Mouse (Mus musculus) WW6 (cell line): ENCODE results near the gene Dgkh.

Source experiments
- DNase-seq: peaks from one replicate; pipeline ENCODE4 v3.0.0-alpha.2; 2013; ENCODE audit warnings: low read depth, low spot score

The Dgkh gene

DNA sequence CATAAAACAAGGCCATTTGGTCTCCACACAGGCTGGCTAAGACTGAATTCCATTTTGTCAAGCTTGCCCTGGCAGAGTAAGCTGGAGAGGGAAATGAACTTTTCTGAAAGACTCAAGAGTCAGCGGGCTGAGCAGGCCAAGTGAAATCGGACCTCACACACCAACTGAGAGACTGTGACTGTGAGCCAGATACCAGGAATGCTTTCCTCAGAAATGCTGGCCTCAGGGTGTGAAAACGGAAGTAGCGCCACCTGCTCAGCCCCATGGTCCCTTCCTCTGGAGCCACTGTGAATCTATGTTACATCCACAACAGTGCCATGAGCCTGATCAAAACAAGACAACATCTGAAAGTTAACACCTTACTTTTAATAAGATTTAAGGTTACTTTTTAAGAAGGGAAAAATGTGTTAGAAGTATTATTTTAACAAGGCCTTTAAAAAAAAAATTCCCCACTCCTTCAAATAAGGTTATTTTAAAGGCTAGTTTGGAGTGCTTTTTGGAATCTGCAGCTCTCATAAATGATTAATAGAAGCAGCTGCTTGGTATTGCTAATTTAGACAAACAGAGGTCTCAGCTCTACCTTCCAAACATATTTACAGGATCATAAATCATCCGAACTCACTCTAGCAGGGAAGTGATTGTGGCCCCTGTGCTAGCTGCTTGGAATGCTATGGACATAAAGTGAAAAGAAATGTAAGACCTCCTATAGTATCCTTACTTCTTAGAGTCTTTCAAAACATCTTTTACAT lies 193.8 kb downstream of the Dgkh start:
- no peak for DNase-seq

GRCm38 (mm10) chr14:78537551-78537950 lies 195.0 kb downstream of the Dgkh start:
- DNase-seq, result no peak

GRCm38 (mm10) chr14:78536281-78537165 lies 196.1 kb downstream of the Dgkh start, which contains the start of gene Akap11:
Gene Akap11 (minus strand): TSS chr14:78536808.
- peak; percentile 73 for DNase-seq

- no peak for DNase-seq
Observed at GRCm38 (mm10) chr14:78535366-78535765, 197.2 kb downstream of the Dgkh start.

GRCm38 (mm10) chr14:78534651-78535050 lies 197.9 kb downstream of the Dgkh start:
- DNase-seq, result no peak

GRCm38 (mm10) chr14:78533701-78534100 lies 198.9 kb downstream of the Dgkh start:
- DNase-seq, result no peak

DNA sequence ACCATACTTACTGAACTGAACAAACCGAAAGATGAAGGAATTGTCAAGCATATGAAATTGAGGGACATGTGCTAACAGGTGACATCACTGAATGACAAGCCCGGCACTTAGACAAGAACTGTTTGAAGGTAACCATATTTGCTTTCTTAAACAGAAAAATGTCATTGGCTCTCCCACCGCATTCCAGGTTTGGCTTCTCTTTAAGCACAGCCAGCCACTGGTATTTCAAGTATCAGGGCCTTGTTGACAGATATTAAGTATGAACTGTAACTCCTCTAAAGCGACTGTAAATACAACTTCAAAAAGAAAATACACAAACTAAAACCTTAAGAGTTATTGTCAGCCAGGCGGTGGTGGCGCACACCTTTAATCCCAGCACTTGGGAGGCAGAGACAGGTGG lies 200.2 kb downstream of the Dgkh start:
- no peak for DNase-seq

DNA sequence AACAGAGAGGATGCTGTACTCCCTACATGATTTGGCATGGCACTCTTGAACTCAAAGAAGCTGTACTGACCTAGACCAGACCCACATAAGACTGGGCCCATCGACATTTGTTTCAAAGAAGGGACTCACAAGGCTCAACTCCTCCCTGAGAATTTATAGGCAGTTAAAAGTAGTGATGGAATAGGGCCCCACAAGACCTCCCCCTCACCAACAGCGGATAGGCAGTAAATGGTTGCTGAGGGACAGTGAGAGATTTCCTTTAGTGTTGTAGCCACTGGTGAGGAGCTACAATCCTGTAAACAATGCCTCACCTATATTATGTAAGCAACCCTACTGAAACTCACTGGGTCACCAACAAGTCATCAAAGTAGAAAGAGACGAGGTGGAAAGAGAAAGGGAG lies 202.3 kb downstream of the Dgkh start:
- DNase-seq, result no peak

- DNase-seq, result no peak
Observed at GRCm38 (mm10) chr14:78528461-78529425, 203.8 kb downstream of the Dgkh start.

- no peak for DNase-seq
Observed at GRCm38 (mm10) chr14:78526907-78527306, 205.7 kb downstream of the Dgkh start.

- DNase-seq, result no peak
Observed at GRCm38 (mm10) chr14:78526475-78526874, 206.1 kb downstream of the Dgkh start.

DNA sequence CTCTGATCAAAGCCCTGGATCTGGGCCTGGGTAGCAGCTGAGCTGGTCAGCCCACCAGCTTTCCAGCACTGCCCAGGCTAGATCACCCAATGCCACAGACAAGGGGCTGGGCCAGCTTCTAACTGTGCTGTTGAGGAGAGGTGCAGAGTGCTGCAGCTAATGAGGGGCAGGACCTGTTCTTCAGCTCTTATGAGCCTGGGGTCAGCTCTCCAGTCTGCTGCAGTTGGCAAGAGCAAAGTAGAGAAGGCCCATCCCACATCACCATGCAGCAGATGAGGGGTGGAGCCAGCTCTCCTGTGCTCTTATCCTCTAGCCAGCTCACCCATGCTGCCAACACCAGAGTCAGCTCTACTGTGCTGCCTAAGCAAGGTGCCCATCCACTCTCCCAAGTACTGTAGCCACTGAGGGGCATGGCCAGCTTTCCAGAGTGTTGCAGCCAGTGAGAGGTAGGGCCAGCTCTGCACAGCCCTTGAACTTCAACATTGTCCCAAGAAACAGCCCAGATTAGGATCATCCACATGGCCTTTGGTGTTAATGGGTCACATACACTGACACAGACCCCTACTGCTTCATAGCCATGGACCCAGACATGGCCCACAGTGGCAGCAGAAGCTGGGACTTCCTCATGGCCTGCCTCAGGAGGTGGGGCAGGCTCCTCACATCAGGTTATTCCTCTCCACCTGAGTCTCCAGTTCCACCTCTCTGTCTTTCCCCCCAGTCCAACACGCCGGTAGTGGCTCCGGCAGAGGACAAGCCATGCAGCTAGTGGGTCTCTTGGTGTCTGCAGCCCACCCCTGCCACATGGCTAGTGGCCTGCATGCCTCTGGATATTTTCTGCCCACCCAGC lies 206.7 kb downstream of the Dgkh start:
- no peak for DNase-seq

GRCm38 (mm10) chr14:78525059-78525458 lies 207.5 kb downstream of the Dgkh start:
- DNase-seq, result no peak

- DNase-seq, result no peak
Observed at GRCm38 (mm10) chr14:78510713-78511112, 221.9 kb downstream of the Dgkh start.

DNA sequence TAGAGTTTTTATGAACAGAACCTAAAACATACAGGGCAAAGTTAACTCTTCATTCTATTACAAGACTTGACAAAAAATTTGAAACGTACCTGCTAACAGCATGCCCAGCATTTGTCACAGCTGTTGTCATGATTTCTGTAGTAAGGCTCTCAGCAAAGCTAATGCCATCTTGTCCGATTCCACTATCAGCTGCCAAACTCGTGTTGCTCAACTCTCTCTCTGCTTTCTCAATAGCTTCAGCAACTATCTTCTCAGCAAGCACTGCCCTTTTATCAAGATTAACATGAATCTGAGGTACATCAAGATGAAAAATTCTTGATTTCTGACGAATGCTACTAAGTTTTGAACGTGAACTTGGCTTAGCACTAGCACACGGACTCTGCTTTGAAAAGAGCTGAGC lies 222.8 kb downstream of the Dgkh start:
- DNase-seq, result no peak
